Mouse (Mus musculus) CH12.LX (cell line): ENCODE results near the gene Pfkfb3. TPM values are rescaled to one million over a fixed set of nuclear protein-coding genes. Genes with fewer than 3 reads are reported as not detected.

Experiments used
- DNase-seq: peaks from one replicate; pipeline ENCODE4 v3.0.0-alpha.2; 2013; ENCODE audit errors: extremely low read depth
- H3K27ac ChIP-seq: 2 replicates; pipeline ENCODE4 v1.5.1; 2012; ENCODE audit warnings: low read depth, mild to moderate bottlenecking, control low read depth, moderate library complexity; ENCODE audit not compliant: insufficient read depth
- H3K27me3 ChIP-seq: replicated peaks from 2 replicates; pipeline ENCODE3; 2012; ENCODE audit warnings: inconsistent platforms
- H3K36me3 ChIP-seq, 2 experiments: replicated peaks in 1 of 2; 2 replicates each; pipeline versions ENCODE3 to v1.6.1; 2012; ENCODE audit warnings: inconsistent platforms in 1 of 2, low read length in 1 of 2, mild to moderate bottlenecking in 1 of 2, mixed read lengths in 1 of 2, moderate library complexity in 1 of 2; ENCODE audit not compliant: control insufficient read depth in 1 of 2, insufficient read depth in 1 of 2
- H3K4me1 ChIP-seq, 2 experiments: 2 replicates each; pipeline ENCODE4 v1.6.1; 2012; ENCODE audit warnings: inconsistent platforms in 1 of 2, moderate library complexity in 1 of 2; ENCODE audit not compliant: insufficient read depth in 2 of 2, control insufficient read depth in 1 of 2
- H3K4me2 ChIP-seq: 2 replicates; pipeline ENCODE4 v1.6.1; 2012; ENCODE audit warnings: low read depth, mild to moderate bottlenecking, control low read depth; ENCODE audit not compliant: poor library complexity, insufficient read depth, severe bottlenecking
- H3K4me3 ChIP-seq, 3 experiments: fragments of 150-350 bp in 1 of 3; sonication (generic) in 1 of 3; replicated peaks in 1 of 3; 2 replicates each; pipeline versions ENCODE3 to v1.5.1; 2011 to 2012; ENCODE audit warnings: low read depth in 2 of 3, low read length in 2 of 3, mild to moderate bottlenecking in 2 of 3, moderate library complexity in 2 of 3, control low read depth in 1 of 3, improper control_type of control experiment in 1 of 3, inconsistent platforms in 1 of 3, mixed read lengths in 1 of 3; ENCODE audit not compliant: poor library complexity in 1 of 3
- H3K79me2 ChIP-seq: replicated peaks from 2 replicates; pipeline ENCODE4 v1.6.1; 2012; ENCODE audit warnings: mild to moderate bottlenecking, moderate library complexity; ENCODE audit not compliant: control insufficient read depth, poor library complexity, insufficient read depth, severe bottlenecking; ENCODE audit errors: extremely low read depth
- H3K9ac ChIP-seq: 2 replicates; pipeline ENCODE4 v1.6.1; 2012; ENCODE audit warnings: low read depth, mild to moderate bottlenecking, control low read depth, moderate library complexity; ENCODE audit not compliant: insufficient read depth
- H3K9me3 ChIP-seq: replicated peaks from 2 replicates; pipeline ENCODE3; 2012; ENCODE audit warnings: low read length, inconsistent platforms, mixed read lengths
- E2F4 ChIP-seq: IDR thresholded peaks from 2 replicates; pipeline ENCODE4 v1.6.1; 2011; ENCODE audit warnings: low read depth, low read length, improper control_type of control experiment; ENCODE audit not compliant: insufficient replicate concordance
- ELF1 ChIP-seq: IDR thresholded peaks from 2 replicates; pipeline ENCODE4 v1.6.1; 2014; ENCODE audit warnings: low read depth, mild to moderate bottlenecking, inconsistent platforms, low read length, improper control_type of control experiment
- EP300 ChIP-seq: IDR thresholded peaks from 2 replicates; pipeline ENCODE4 v1.6.1; 2011; ENCODE audit warnings: low read length, improper control_type of control experiment
- GABPA ChIP-seq: IDR thresholded peaks from 2 replicates; pipeline ENCODE4 v1.6.1; 2012; ENCODE audit warnings: low read depth, low read length, improper control_type of control experiment, inconsistent platforms; ENCODE audit not compliant: insufficient replicate concordance
- HCFC1 ChIP-seq: IDR thresholded peaks from 2 replicates; pipeline ENCODE4 v1.6.1; 2012; ENCODE audit warnings: low read depth, mild to moderate bottlenecking, inconsistent platforms, low read length, improper control_type of control experiment
- IRF4 ChIP-seq: IDR thresholded peaks from 2 replicates; pipeline ENCODE4 v1.6.1; 2014; ENCODE audit warnings: low read depth, mild to moderate bottlenecking, inconsistent platforms, low read length, improper control_type of control experiment
- JUN ChIP-seq: IDR thresholded peaks from 2 replicates; pipeline ENCODE4 v1.6.1; 2011; ENCODE audit warnings: low read depth, mild to moderate bottlenecking, low read length, improper control_type of control experiment, moderate library complexity; ENCODE audit not compliant: insufficient read depth
- KAT2A ChIP-seq: IDR thresholded peaks from 2 replicates; pipeline ENCODE4 v1.6.1; 2012; ENCODE audit warnings: low read length, improper control_type of control experiment, inconsistent platforms; ENCODE audit not compliant: insufficient replicate concordance
- MAFK ChIP-seq: IDR thresholded peaks from 2 replicates; pipeline ENCODE4 v1.6.1; 2011; ENCODE audit warnings: low read length, improper control_type of control experiment; ENCODE audit not compliant: insufficient replicate concordance
- MAZ ChIP-seq: IDR thresholded peaks from 2 replicates; pipeline ENCODE4 v1.6.1; 2012; ENCODE audit warnings: low read depth, mild to moderate bottlenecking, inconsistent platforms, low read length, improper control_type of control experiment, moderate library complexity
- MEF2A ChIP-seq: IDR thresholded peaks from 2 replicates; pipeline ENCODE4 v1.6.1; 2014; ENCODE audit warnings: low read depth, mild to moderate bottlenecking, inconsistent platforms, low read length, improper control_type of control experiment, borderline replicate concordance
- NRF1 ChIP-seq: IDR thresholded peaks from 2 replicates; pipeline ENCODE4 v1.6.1; 2014; ENCODE audit warnings: low read depth, mild to moderate bottlenecking, inconsistent platforms, low read length, improper control_type of control experiment, moderate library complexity
- PAX5 ChIP-seq: IDR thresholded peaks from 2 replicates; pipeline ENCODE4 v1.6.1; 2012; ENCODE audit warnings: low read length, inconsistent platforms, mixed read lengths
- RAD21 ChIP-seq: IDR thresholded peaks from 2 replicates; pipeline ENCODE4 v1.6.1; 2011; ENCODE audit warnings: low read depth, mild to moderate bottlenecking, low read length, improper control_type of control experiment, moderate library complexity
- RCOR1 ChIP-seq: conservative IDR thresholded peaks from 2 replicates; pipeline ENCODE4 v1.6.1; 2012; ENCODE audit warnings: low read depth, mild to moderate bottlenecking, inconsistent platforms, low read length, improper control_type of control experiment
- SIN3A ChIP-seq: IDR thresholded peaks from 2 replicates; pipeline ENCODE4 v1.6.1; 2012; ENCODE audit warnings: low read length, improper control_type of control experiment, inconsistent platforms
- SMC3 ChIP-seq: IDR thresholded peaks from 2 replicates; pipeline ENCODE4 v1.6.1; 2011; ENCODE audit warnings: low read depth, low read length, improper control_type of control experiment
- TBP ChIP-seq: conservative IDR thresholded peaks from 2 replicates; pipeline ENCODE4 v1.6.1; 2011; ENCODE audit warnings: low read depth, low read length, improper control_type of control experiment
- TCF12 ChIP-seq: IDR thresholded peaks from 2 replicates; pipeline ENCODE4 v1.6.1; 2014; ENCODE audit warnings: low read depth, mild to moderate bottlenecking, inconsistent platforms, low read length, improper control_type of control experiment
- UBTF ChIP-seq: IDR thresholded peaks from 2 replicates; pipeline ENCODE4 v1.6.1; 2012; ENCODE audit warnings: low read depth, mild to moderate bottlenecking, inconsistent platforms, low read length, improper control_type of control experiment, moderate library complexity
- USF2 ChIP-seq: conservative IDR thresholded peaks from 2 replicates; pipeline ENCODE4 v1.6.1; 2011; ENCODE audit warnings: low read depth, low read length, improper control_type of control experiment
- ZC3H11A ChIP-seq: IDR thresholded peaks from 2 replicates; pipeline ENCODE4 v1.6.1; 2012; ENCODE audit warnings: low read depth, mild to moderate bottlenecking, inconsistent platforms, low read length, improper control_type of control experiment
- ZNF384 ChIP-seq: IDR thresholded peaks from 2 replicates; pipeline ENCODE4 v1.6.1; 2012; ENCODE audit warnings: low read depth, low read length, improper control_type of control experiment, inconsistent platforms
- dilution Hi-C: fragments of 300-500 bp; cut with MboI; formaldehyde crosslinking; loops from 2 replicates; pipeline ENCODE4 v1.14.3; 2020; ENCODE audit warnings: low sequenced_read_pairs; ENCODE audit not compliant: extremely low pct_unique_long_range_greater_than_20kb, extremely low pct_ligation_motif_present
- in situ Hi-C: fragments of 300-500 bp; cut with MboI; formaldehyde crosslinking; loops from 3 replicates; pipeline ENCODE4 v1.14.3; 2019; ENCODE audit warnings: low sequenced_read_pairs, low pct_ligation_motif_present, low pct_unique_long_range_greater_than_20kb, mixed read lengths
- polyA plus RNA-seq: library from polyadenylated mRNA; unstranded; fragments of >175 nt; gene quantifications from 2 replicates; pipeline ENCODE4 v1.2.1, GENCODE M21; 2012; ENCODE audit warnings: low read depth; ENCODE audit not compliant: insufficient read length
- total RNA-seq, 2 experiments: library from RNA; depleted of rRNA; stranded (reverse); fragments of 300-350 nt in 1 of 2; fragments of >200 nt in 1 of 2; gene quantifications; 2 replicates each; pipeline ENCODE4 v1.2.3; 2012 to 2014

Gene Pfkfb3
- total and polyA plus RNA-seq, 3 experiments = 6.5 to 17.2 (median 6.7) TPM

DNA sequence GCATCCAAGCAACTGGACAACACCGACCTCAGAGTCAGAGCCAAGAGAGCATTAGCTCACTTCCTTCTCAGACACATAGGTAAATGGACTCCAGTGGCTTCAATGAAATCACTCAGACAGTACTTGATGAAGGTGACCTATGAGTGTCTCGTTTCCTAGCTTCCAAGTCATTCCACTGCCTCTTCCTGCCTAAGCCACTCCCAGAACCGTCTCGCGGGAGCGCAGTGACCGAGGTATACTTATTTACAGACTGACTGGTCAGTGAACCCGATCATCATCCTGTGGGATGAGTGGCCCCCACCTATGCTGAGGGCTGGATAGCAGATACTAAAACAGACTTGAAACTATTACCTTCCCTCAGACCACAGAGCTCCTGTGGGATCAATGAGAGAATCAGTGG, 7.8 kb downstream of the Pfkfb3 start:
- Histone ChIP-seq H3K27ac (no peak overlapping the region), H3K4me1 (peaks cover 0 to 40% of the 10 kb centered on the region in 2 experiments; a peak in 3 of 4 replicates), H3K27me3 (no peaks in the 10 kb centered on the region), H3K9me3 (peaks cover 2% of the 10 kb centered on the region), H3K9ac (no peak overlapping the region), H3K36me3 (peaks cover 0 to 31% of the 10 kb centered on the region in 2 experiments), H3K4me2 (no peak overlapping the region), H3K4me3 (no peak overlapping the region), H3K79me2 (no peaks in the 10 kb centered on the region)
- in situ Hi-C loops (no loop called here), dilution Hi-C loops (no loop called here)
- no peak for DNase-seq
- no peak for TF ChIP-seq JUN
- no peak for TF ChIP-seq ZNF384
- no peak for TF ChIP-seq MEF2A
- no peak for TF ChIP-seq RCOR1
- no peak for TF ChIP-seq KAT2A
- no peak for TF ChIP-seq UBTF
- no peak for TF ChIP-seq SMC3
- no peak for TF ChIP-seq MAFK
- TF ChIP-seq NRF1 = no peak
- TF ChIP-seq MAZ = no peak
- TF ChIP-seq, all 38 proteins: peak for 0

DNA sequence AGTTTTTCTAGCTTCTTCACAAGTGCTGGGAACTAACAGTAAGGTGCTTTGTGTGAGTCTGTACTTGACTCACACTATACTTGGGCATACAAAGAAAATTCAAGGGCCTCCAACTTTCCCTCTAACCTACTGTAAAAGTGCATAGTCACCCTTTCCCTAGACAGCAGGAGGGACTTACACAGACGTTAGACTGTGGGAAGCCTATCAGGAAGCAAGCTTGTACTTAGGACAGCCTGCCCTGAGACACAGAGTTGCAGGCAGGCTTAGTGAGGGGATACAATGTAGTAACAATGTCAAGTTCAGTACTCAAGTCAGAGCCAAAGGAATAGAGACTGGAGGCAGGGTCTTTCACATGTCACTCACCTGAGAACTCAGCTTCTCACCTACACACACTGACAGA, 8.5 kb downstream of the Pfkfb3 start:
- H3K27ac ChIP-seq = no peak overlapping the region
- peaks cover 0 to 35% of the 10 kb centered on the region in 2 experiments for H3K36me3 ChIP-seq
- in situ Hi-C loops = no loop called here
- no peak overlapping the region for H3K4me3 ChIP-seq
- no peaks in the 10 kb centered on the region for H3K79me2 ChIP-seq
- H3K27me3 ChIP-seq = no peaks in the 10 kb centered on the region
- DNase-seq = no peak
- H3K4me2 ChIP-seq = no peak overlapping the region
- peaks cover 0 to 40% of the 10 kb centered on the region in 2 experiments; a peak in 3 of 4 replicates for H3K4me1 ChIP-seq
- H3K9me3 ChIP-seq = peaks cover 2% of the 10 kb centered on the region
- dilution Hi-C loops = no loop called here
- no peak for TF ChIP-seq JUN
- no peak for TF ChIP-seq TBP
- TF ChIP-seq MEF2A = no peak
- TF ChIP-seq MAZ = no peak
- no peak for TF ChIP-seq HCFC1
- TF ChIP-seq RAD21 = no peak
- TF ChIP-seq USF2 = no peak
- TF ChIP-seq GABPA = no peak
- no peak for TF ChIP-seq PAX5
- no peak for TF ChIP-seq KAT2A
- no peak for TF ChIP-seq E2F4
- no peak for TF ChIP-seq ELF1
- no peak for TF ChIP-seq IRF4
- no peak for TF ChIP-seq TCF12
- no peak for TF ChIP-seq MAFK
- TF ChIP-seq ZC3H11A = no peak
- TF ChIP-seq EP300 = no peak
- no peak for TF ChIP-seq SIN3A
- H3K9ac ChIP-seq = no peak overlapping the region
